Mouse (Mus musculus) intestine, postnatal 0 days (tissue): ENCODE results near the gene Akap1. TPM values are rescaled to one million over a fixed set of nuclear protein-coding genes. Genes with fewer than 3 reads are reported as not detected.

ENCODE experiments used
- ATAC-seq: fragments of 200-750 bp; cut with Nextera tagmentation; 2 replicates; pipeline ENCODE4 v1.8.0; 2017; ENCODE audit warnings: mild to moderate bottlenecking, moderate TSS enrichment, moderate library complexity
- H3K27ac ChIP-seq: fragments of 300-500 bp; sonication (generic); 2 replicates; pipeline ENCODE4 v1.5.1; 2014; ENCODE audit warnings: mild to moderate bottlenecking, low read depth, low read length, moderate library complexity
- H3K27me3 ChIP-seq: fragments of 300-500 bp; sonication (generic); replicated peaks from 2 replicates; pipeline ENCODE4 v1.6.1; 2014; ENCODE audit warnings: low read length, mixed read lengths; ENCODE audit not compliant: control insufficient read depth, insufficient read depth
- H3K36me3 ChIP-seq: fragments of 300-500 bp; sonication (generic); 2 replicates; pipeline ENCODE4 v1.6.1; 2014; ENCODE audit warnings: mild to moderate bottlenecking, moderate library complexity; ENCODE audit not compliant: control insufficient read depth, insufficient read depth
- H3K4me1 ChIP-seq: fragments of 300-500 bp; sonication (generic); replicated peaks from 2 replicates; pipeline ENCODE4 v1.6.1; 2014; ENCODE audit warnings: antibody characterized with exemption, low read length, mixed read lengths; ENCODE audit not compliant: control insufficient read depth, insufficient read depth
- H3K4me2 ChIP-seq: fragments of 300-500 bp; sonication (generic); replicated peaks from 2 replicates; pipeline ENCODE4 v1.6.1; 2014; ENCODE audit warnings: low read depth, mild to moderate bottlenecking, moderate library complexity
- H3K4me3 ChIP-seq: fragments of 300-500 bp; sonication (generic); 2 replicates; pipeline ENCODE4 v1.5.1; 2014; ENCODE audit warnings: low read depth, low read length
- H3K9ac ChIP-seq: fragments of 300-500 bp; sonication (generic); 2 replicates; pipeline ENCODE4 v1.6.1; 2014; ENCODE audit warnings: mild to moderate bottlenecking, low read depth, low read length
- H3K9me3 ChIP-seq: fragments of 300-500 bp; sonication (generic); 2 replicates; pipeline ENCODE4 v1.6.1; 2016; ENCODE audit warnings: mixed run types; ENCODE audit not compliant: control insufficient read depth
- CTCF ChIP-seq: sonication (generic); IDR thresholded peaks from 2 replicates; pipeline ENCODE4 v1.5.1; 2016; ENCODE audit warnings: low read depth, mild to moderate bottlenecking, control low read depth, antibody characterized with exemption, moderate library complexity
- WGBS: fragments of 180-500 bp; shearing (Covaris S2); extraction: QIAGEN DNeasy Blood & Tissue Kit; methylation state at CpG from one replicate; pipeline ENCODE4 v1.1.7; 2014; 5-methylcytosine and 5-hydroxymethylcytosine counted together
- polyA plus RNA-seq: library from polyadenylated mRNA; unstranded; fragments of >200 nt; fragmentation: Nextera tagmentation; extraction: Ambion mirVana; gene quantifications from 2 replicates; pipeline ENCODE4 v1.2.1, GENCODE M21; 2015

Gene Akap1
- polyA plus RNA-seq, 1 experiment from 2014 or later = 12.4 TPM

DNA sequence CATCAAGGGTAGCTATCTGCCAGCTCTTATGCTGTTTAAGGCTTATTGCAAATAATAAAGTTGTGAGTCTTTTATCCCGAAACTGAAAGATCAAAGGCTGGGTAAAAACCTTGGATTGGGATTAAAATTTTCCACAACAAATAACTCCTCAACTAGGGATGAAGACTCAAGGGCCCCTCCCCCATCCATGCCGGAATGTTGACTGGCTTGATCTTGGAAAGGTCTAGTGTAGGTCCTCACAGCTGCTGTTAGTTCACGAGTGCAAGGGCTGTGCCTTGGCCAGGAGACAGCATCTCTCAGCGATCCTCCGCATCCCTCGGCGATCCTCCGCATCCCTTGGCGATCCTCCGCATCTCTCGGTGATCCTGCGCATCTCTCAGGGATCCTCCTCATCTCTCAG is 13.6 kb upstream of the Akap1 start:
- 89% methylated on average over 12 of the region's 12 CpGs for WGBS
- Histone ChIP-seq H3K27me3 (no peaks in the 10 kb centered on the region), H3K4me3 (no peak overlapping the region), H3K9me3 (no peaks in the 10 kb centered on the region), H3K36me3 (no peaks in the 10 kb centered on the region), H3K27ac (no peak overlapping the region), H3K4me1 (no peaks in the 10 kb centered on the region), H3K9ac (no peak overlapping the region), H3K4me2 (no peak overlapping the region)
- no peak for TF ChIP-seq CTCF
- no peak for ATAC-seq

DNA sequence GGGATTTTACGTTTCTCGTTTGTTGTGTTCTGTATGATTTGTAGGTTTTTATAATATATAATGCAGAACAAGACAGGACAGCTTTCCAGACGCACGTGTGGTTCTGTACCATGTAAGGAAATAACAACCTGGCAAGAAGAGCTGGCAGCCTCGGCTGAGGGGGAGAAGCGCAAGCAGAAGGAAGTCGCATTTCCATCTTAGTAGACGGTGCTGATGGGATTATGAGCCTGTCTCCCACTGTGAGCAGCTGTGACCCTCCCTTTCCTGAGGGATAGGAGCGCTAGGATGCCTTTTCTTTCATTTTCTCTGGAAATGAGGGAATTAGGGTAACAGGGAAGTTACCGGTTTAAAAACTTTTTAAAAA is 9.3 kb upstream of the Akap1 start:
- H3K4me3 ChIP-seq = peak overlapping the region; percentile 36
- no peak for ATAC-seq
- WGBS = 3% methylated on average over 10 of the region's 10 CpGs
- H3K27ac ChIP-seq = no peak overlapping the region
- H3K4me2 ChIP-seq = peak overlapping the region; percentile 79
- H3K36me3 ChIP-seq = no peaks in the 10 kb centered on the region
- no peaks in the 10 kb centered on the region for H3K9me3 ChIP-seq
- H3K9ac ChIP-seq = no peak overlapping the region
- H3K4me1 ChIP-seq = no peaks in the 10 kb centered on the region
- no peaks in the 10 kb centered on the region for H3K27me3 ChIP-seq
- no peak for TF ChIP-seq CTCF

DNA sequence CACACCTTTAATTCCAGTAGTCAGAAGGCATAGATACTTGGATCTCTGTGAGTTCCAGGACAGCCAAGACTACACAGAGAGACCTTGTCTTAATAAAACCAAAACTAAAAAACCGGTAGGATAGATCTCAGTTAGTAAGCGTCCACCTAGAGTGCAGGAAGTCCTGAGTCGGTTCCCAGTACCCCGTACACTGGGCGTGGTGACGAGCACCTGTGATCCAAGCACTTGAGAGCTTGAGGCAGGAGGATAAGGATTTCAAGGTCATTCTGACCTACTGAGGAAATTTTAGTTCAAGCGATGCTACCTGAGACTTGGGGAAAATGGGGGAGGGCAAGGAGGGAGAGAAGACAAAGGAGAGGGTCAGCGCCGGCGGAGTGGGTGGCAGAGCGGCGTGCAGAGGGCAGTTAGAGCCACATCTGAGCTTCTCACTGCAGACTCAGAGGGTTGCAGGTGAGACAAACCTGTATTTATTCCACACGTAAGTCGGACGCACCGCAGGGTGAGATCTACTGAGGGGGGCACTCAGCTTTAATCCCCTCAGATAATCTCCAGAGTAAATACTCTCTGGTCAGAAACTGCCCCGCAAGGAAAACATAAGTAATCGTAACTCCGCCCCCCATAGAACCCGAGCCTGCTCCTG is 8.8 kb upstream of the Akap1 start:
- Histone ChIP-seq H3K36me3 (no peaks in the 10 kb centered on the region), H3K4me3 (peak overlapping the region; percentile 36), H3K4me2 (peak overlapping the region; percentile 79), H3K9me3 (no peaks in the 10 kb centered on the region), H3K9ac (no peak overlapping the region), H3K4me1 (no peaks in the 10 kb centered on the region), H3K27ac (no peak overlapping the region), H3K27me3 (no peaks in the 10 kb centered on the region)
- no peak for ATAC-seq
- TF ChIP-seq CTCF = no peak
- WGBS = 3% methylated on average over 20 of the region's 20 CpGs

DNA sequence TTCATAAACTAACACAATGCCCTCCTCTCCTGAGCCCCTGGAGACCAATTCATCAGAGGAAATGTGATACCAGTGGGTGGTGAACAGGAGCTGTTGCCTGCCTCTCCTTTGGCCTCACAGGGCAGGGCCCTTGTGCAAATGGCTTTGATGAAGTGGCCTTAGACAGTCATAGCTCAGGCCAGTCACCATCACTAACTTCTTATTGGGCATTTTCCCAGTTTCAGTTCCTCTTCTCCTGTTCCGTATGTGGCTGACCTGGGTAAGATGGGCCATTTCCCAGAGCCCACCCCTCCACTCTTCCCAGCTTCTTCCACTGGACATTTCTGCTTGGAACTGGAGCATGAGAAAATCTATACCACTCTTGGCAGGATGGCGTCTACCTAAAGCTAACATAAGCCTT is 5.1 kb upstream of the Akap1 start:
- Histone ChIP-seq H3K9me3 (no peaks in the 10 kb centered on the region), H3K4me1 (no peaks in the 10 kb centered on the region), H3K9ac (no peak overlapping the region), H3K4me3 (no peak overlapping the region), H3K27me3 (no peaks in the 10 kb centered on the region), H3K4me2 (no peak overlapping the region), H3K27ac (no peak overlapping the region), H3K36me3 (no peaks in the 10 kb centered on the region)
- ATAC-seq = no peak
- 87% methylated on average over 2 of the region's 2 CpGs for WGBS
- TF ChIP-seq CTCF = no peak

DNA sequence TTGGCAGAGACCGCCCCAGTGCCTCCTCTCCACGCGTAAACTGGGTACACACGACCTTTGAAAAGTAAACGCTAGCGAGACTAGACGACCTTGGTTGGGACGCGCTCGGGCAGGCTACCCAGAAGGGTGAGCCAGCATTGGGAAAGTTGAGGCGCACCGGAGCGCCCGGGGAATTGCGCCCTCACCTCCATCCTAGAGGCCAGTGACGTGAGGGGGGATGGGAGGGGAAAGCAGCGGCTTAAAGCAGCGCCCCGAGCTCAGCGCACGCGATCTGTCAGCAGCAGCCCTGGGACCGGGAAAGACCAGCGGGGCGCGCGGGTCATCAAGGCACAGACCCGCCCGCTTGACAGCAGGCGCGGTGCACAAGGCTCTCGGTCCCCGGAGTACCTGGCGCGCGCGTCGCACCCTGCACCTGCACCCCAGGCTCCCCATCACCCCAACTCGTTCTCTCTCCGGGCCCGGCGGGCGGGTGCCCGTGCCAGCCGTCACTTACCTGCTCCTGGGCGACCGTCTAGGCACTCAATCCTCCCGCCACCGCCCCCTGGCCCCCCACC is 405 bp downstream of the Akap1 start:
- TF ChIP-seq CTCF = no peak
- peak overlapping the region; percentile 54 for H3K4me3 ChIP-seq

DNA sequence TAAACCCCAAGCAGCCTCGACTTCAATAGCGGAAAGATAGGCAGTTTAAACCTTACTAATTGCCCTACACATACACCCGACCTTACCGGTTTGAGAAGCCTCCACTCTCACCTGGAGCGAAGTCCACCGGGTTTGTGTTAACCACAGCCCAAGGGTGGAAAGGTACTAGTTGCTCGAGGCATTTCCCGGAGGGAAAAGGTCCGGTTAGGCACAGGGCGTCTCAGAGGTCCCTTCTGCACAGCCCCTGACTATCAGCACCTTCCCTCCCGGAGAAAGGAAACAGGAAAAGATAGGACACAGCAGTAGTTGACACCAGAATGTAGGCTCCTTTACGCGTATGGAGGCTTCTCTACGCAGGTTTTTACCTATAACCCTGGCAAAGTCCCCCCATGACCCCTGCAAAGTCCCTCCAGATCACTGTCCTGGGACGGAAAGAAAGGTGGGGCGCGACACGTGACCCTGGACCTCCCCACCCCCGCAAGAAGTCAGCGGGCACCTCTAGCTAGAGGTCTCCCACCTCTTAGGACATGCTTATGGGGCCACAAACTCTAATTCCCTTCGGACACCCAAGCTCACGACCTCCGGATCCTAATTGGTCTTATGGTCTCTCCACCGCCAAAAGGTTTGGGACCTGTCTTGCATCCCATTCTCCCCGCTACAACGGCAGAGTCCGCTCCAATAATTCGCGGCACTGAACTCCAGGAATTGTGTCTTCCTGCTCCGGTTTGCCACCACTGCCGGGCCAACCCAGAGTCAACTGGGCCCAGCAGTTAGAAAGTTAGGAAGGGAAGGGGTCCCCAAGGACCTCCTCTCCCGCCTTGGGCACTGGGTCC is 1.1 kb downstream of the Akap1 start:
- H3K4me3 ChIP-seq = peak overlapping the region; percentile 54
- no peak for TF ChIP-seq CTCF
- H3K27me3 ChIP-seq = no peaks in the 10 kb centered on the region
- H3K9ac ChIP-seq = peak overlapping the region; percentile 66
- H3K4me1 ChIP-seq = no peaks in the 10 kb centered on the region
- no peak for ATAC-seq
- peak overlapping the region; percentile 75 for H3K27ac ChIP-seq
- H3K36me3 ChIP-seq = no peaks in the 10 kb centered on the region; the same call in 1 of the 2 replicates
- no peaks in the 10 kb centered on the region for H3K9me3 ChIP-seq
- under 1% methylated on average over 32 of the region's 32 CpGs for WGBS
- H3K4me2 ChIP-seq = peak overlapping the region; percentile 92

More for the DNA sequence above, 405 bp downstream of the Akap1 start:
- H3K4me1 ChIP-seq = no peaks in the 10 kb centered on the region
- H3K27ac ChIP-seq = peak overlapping the region; percentile 75
- peak; percentile 28 for ATAC-seq
- no peaks in the 10 kb centered on the region for H3K9me3 ChIP-seq
- peak overlapping the region; percentile 66 for H3K9ac ChIP-seq
- H3K27me3 ChIP-seq = no peaks in the 10 kb centered on the region
- H3K4me2 ChIP-seq = peak overlapping the region; percentile 92
- no peaks in the 10 kb centered on the region; the same call in 1 of the 2 replicates for H3K36me3 ChIP-seq
- under 1% methylated on average over 34 of the region's 49 CpGs for WGBS
